Mouse (Mus musculus): ENCODE results near the gene Fam25c.
"Not testable (repeated sequence)": the region's sequence is repeated elsewhere in the genome, so short reads cannot be mapped to it uniquely, and the experiment has no call there.

Fam25c gene

GRCm38 (mm10) chr14:34339446-34339845, 15.8 kb downstream of the Fam25c start:
- in situ Hi-C loops (cut with MboI; ENCODE audit: low sequenced_read_pairs): no loop called here

- in situ Hi-C loops (cut with MboI; ENCODE audit: low sequenced_read_pairs): no loop called here
These were observed 22.8 kb downstream of the Fam25c start for GRCm38 (mm10) chr14:34332476-34332875.

DNA sequence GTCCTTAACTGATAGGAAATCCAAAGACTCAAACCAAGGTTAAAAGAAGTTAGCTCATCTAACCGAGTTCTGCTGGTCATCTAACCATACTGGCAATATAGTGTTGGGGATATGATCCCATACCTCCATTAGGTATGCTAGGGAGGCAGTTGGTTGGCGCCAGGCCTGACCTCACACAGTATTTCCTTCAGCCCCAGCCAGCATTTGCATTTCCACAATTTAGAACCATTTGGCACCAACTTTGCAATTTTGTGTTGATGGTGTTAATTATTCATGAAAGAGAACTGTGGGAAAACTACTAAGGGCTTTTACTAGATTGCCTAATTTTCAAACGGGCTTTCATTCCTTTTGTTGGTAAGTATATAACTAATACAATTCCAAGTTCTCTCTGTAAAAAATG, 23.3 kb downstream of the Fam25c start:
- in situ Hi-C loops (cut with MboI; ENCODE audit: low sequenced_read_pairs): no loop called here

DNA sequence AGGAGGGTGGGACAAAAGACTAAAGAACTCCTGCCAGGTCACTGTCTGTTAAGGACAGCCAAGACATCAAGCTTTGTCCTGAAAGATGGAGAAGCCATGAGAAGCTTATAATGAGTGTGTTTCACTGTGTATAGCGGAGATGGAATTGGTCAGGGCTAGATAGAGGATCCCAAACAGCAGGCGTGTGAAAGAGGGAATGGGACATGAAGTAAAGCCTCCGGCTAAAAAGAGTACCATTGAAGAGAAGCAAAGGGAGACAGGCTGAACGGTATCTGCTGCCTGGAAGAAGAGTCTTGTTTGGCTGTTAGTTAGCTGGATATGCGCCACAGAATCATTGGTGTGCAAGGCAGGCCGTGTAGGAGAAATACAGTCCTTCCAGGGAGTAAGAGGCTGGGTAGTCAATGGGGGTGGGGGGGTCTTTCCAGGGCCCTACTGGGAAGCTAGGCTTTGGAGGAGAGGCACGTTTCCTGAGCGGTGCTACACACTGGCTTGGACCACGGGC, 24.5 kb downstream of the Fam25c start:
- in situ Hi-C loops (cut with MboI; ENCODE audit: low sequenced_read_pairs): no loop called here

GRCm38 (mm10) chr14:34327618-34328017, 27.6 kb downstream of the Fam25c start:
- in situ Hi-C loops (cut with MboI; ENCODE audit: low sequenced_read_pairs): no loop called here

DNA sequence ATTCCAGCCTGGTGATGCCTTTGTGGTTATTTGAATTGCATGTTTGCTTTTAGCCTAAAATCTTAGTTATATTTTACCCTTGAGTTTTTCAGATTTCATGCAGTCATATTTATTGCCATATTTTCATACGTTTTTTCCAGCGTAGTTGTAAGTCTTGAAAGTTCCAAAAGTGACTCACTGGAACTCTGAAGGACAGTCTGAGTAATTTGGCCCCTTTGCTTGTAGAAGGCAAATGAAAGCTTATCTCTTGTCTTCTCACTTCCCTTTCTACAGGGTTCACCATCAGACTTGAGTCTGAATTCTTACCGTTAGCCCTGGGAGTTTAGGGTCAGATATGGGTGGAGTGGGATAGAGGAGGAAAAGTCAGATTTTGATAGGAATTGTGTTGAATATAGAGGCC, 28.6 kb downstream of the Fam25c start:
- in situ Hi-C loops (cut with MboI; ENCODE audit: low sequenced_read_pairs): no loop called here

- in situ Hi-C loops (cut with MboI; ENCODE audit: low sequenced_read_pairs): no loop called here
These were observed 31.6 kb downstream of the Fam25c start for GRCm38 (mm10) chr14:34323576-34324085.

GRCm38 (mm10) chr14:34318113-34318512, 37.1 kb downstream of the Fam25c start:
- in situ Hi-C loops (cut with MboI; ENCODE audit: low sequenced_read_pairs): no loop called here

- in situ Hi-C loops (cut with MboI; ENCODE audit: low sequenced_read_pairs): no loop called here
These were observed 37.8 kb downstream of the Fam25c start for GRCm38 (mm10) chr14:34317431-34317830.

GRCm38 (mm10) chr14:34316346-34316745, 38.9 kb downstream of the Fam25c start:
- in situ Hi-C loops (cut with MboI; ENCODE audit: low sequenced_read_pairs): no loop called here

DNA sequence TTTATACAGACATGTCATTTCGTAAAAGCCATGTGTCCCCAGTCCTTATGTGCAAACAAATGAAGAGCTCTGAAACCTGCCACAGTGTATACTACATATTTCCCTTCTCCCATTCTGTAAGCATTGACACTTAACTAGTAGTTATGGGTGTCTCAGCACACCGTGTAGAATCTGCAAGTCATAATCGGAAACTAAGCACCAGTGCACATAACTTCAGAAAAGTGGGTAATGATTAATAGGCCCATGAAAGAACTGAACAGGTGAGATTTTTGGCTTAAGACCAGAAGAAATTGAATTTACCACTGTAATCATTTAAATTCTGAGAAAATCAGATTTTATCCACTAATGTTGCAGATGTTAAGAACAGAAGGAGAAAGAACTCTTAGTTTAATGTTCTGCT, 40.4 kb downstream of the Fam25c start:
- in situ Hi-C loops (cut with MboI; ENCODE audit: low sequenced_read_pairs): no loop called here

- in situ Hi-C loops (cut with MboI; ENCODE audit: low sequenced_read_pairs): not testable (repeated sequence)
These were observed 40.9 kb downstream of the Fam25c start for GRCm38 (mm10) chr14:34314383-34314782.

DNA sequence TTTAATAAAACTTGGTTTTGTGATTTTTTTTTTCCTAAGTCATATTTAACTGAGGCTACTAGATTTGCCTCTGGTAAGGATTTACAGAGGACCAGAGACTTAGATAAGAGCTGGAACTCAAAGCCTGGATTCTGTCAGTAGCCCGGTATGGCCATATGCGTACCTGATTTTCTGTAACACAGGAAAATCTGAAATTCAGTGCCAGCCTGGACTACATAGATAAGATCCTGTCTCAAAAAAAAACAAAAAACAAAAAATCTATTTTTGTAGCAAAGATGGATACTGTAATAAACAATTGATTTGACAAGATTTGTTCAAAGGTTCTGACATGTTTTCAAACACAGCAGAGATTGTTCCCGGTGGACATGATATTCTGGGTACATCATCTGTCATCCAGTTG, 41.6 kb downstream of the Fam25c start:
- in situ Hi-C loops (cut with MboI; ENCODE audit: low sequenced_read_pairs): no loop called here

GRCm38 (mm10) chr14:34312339-34313048, 42.7 kb downstream of the Fam25c start:
- in situ Hi-C loops (cut with MboI; ENCODE audit: low sequenced_read_pairs): no loop called here

- in situ Hi-C loops (cut with MboI; ENCODE audit: low sequenced_read_pairs): no loop called here
These were observed 43.5 kb downstream of the Fam25c start for GRCm38 (mm10) chr14:34311691-34312090.

DNA sequence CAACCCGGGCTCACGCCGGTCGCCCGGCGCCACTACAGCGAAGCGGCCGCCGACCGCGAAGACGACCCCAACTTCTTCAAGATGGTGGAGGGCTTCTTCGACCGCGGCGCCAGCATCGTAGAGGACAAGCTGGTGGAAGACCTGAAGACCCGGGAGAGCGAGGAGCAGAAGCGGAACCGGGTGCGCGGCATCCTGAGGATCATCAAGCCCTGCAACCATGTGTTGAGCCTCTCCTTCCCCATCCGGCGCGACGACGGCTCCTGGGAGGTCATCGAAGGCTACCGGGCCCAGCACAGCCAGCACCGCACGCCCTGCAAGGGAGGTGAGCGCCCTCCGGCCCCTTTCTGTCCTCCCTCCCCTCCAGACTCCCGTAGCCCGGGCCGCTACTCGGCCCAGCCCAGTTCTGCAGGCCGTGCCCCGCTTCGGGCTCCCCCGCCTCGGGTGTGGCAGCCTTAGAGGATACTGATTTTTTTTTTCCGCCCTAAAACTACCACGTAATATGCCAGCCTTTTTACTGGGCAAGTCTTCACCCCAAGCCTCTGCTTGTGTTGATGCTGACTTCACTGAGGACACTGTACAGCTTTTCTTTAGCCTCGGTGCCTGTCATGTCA, 44.1 kb downstream of the Fam25c start:
- in situ Hi-C loops (cut with MboI; ENCODE audit: low sequenced_read_pairs): no loop called here

GRCm38 (mm10) chr14:34310234-34310965, 44.8 kb downstream of the Fam25c start, which contains the start of the genes Shld2 and Glud1:
Shld2 (minus strand) TSS chr14:34310493.
Glud1 (plus strand) TSS chr14:34310727.
- in situ Hi-C loops (cut with MboI; ENCODE audit: low sequenced_read_pairs): no loop called here

DNA sequence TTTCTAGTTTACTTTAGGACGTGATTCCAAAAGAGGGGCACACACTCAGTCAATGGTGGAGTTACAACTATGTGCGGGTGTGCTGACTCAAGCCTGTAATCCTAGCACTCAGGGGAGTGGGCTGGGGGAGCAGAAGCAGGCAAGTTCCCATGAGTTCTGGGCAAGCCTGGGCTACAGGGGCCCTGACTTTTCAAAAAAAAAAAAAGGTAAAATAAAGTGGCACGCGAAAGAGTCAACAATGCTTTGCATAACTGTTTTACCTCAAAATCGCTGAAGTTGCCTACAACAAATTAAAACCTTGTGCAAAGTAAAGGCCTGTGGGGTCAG, 45.4 kb downstream of the Fam25c start:
- in situ Hi-C loops (cut with MboI; ENCODE audit: low sequenced_read_pairs): no loop called here

DNA sequence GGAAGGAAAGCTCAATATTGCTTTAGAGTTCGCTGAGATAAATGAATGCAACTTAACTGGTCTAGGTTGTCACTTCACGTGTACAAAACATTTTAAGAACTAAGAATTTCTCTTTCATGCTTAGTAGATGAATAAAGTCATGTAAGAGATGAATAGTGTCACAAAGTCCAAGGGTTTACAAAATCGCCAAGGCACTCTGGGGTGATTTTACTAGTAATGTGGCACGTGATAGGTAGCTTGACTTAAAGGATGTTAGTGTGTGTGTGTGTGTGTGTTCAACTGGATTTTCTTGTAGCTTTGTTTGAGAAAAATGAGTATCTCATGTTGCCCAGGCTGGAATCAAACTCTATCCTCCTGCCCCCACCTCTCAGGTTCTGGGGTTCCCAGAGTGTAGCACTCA, 46.0 kb downstream of the Fam25c start:
- in situ Hi-C loops (cut with MboI; ENCODE audit: low sequenced_read_pairs): no loop called here

DNA sequence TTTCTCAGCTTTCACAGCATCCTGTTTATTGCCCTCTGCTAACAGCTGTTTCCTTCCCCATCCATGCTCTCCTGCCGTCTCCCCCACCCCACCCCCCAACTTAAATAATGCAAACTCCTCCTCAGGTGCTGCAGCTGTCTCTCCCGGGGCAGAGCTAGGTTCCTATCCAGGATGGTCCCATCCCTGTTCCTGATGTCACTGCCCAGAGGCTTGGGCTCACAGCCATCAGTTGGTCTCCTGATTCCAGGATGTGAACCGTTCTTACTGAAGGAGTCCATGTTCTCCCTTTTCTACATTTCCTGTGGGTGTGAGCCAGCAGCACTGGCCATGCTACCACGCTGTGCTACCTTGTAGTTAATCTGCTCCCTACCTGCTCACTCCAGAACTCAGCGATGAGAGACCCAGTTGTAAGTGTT, 52.0 kb downstream of the Fam25c start:
- in situ Hi-C loops (cut with MboI; ENCODE audit: low sequenced_read_pairs): no loop called here

GRCm38 (mm10) chr14:34302681-34303242, 52.5 kb downstream of the Fam25c start:
- in situ Hi-C loops (cut with MboI; ENCODE audit: low sequenced_read_pairs): no loop called here

All from CH12F3 (cell line).